Mouse (Mus musculus): ENCODE measurements at regions not wholly inside any gene's neighbourhood (a gene's known extent, or its start where the extent isn't known, plus 50 kb on each side); places are given as distances from the start of the nearest gene placed in this dataset.

GRCm38 (mm10) chr8:103912983-103913926 is 188.2 kb upstream of the Cdh5 start:
- no peak for TF ChIP-seq CTCF (IDR thresholded peaks at IDR 0.05; ENCODE audit: control insufficient read depth, insufficient read depth, insufficient replicate concordance, low read depth, low read length)
- TF ChIP-seq POLR2A (IDR thresholded peaks at IDR 0.05; ENCODE audit: control insufficient read depth, low read depth, low read length), result no peak

Data from testis, adult 2 months (tissue).